25 mouse cellular contexts compared by ENCODE assay signal in the genomic region with DNA sequence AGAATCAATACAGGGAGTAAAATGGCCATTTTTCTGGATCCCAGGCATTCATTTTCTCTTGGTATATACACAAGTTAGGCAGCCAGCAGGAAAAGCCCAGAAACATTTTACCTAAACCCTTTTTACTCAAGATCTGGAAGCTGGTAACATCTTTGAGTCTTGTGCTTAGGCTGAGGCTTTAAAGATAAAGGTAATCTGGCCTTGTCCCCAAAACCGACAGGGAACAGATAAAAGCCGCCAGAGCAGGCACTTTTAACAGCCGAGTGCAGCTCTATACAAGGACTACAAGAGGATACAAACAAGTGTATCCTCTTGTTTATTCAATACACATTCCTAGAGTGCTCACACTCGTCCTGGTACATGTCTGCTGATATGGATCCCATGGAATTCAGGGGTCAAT.
"Had no signal": no experiment of that assay in that cellular context is flagged by ENCODE, and none has a peak within 500 bp of the region (broad histone marks: within the 10 kb centered on the region; RNA-seq: fewer than 3 reads in every experiment).

No protein-coding gene starts in this region.

- DNase-seq: gastrocnemius, postnatal 14 days; gastrocnemius, postnatal 36 days; heart, adult 11 months; heart, adult 2 months; heart, postnatal 10 days; heart, postnatal 4 days; kidney, adult 18-20 months; kidney, adult 9 months; kidney, postnatal 14 days; kidney, postnatal 36 days; layer of hippocampus, adult 9-11 months; layer of hippocampus, postnatal 36 days; left cerebral cortex, postnatal 4 days had no signal

- H3K9me3 ChIP-seq: hindbrain, embryonic 10.5 days; hindbrain, embryonic 12.5 days; intestine, embryonic 15.5 days; kidney, embryonic 15.5 days; limb, embryonic 13.5 days; limb, embryonic 15.5 days had no signal

- H3K9ac ChIP-seq: hindbrain, embryonic 12.5 days; hindbrain, embryonic 14.5 days; intestine, embryonic 15.5 days; kidney, embryonic 15.5 days; limb, embryonic 13.5 days; limb, embryonic 15.5 days had no signal

- H3K4me3 ChIP-seq: heart, adult 2 months; hindbrain, embryonic 10.5 days; hindbrain, embryonic 12.5 days; intestine, embryonic 15.5 days; kidney, embryonic 15.5 days; limb, embryonic 13.5 days; limb, embryonic 15.5 days had no signal

- H3K27ac ChIP-seq: heart, adult 2 months; hindbrain, embryonic 10.5 days; hindbrain, embryonic 12.5 days; hindbrain, embryonic 14.5 days; intestine, embryonic 15.5 days; kidney, embryonic 15.5 days; kidney, postnatal 0 days; limb, embryonic 13.5 days; limb, embryonic 15.5 days had no signal

- ATAC-seq: hindbrain, embryonic 16.5 days; inflammation-experienced regulatory T-cells, adult 6 months; intestine, embryonic 15.5 days; intestine, postnatal 0 days had no signal

- H3K4me2 ChIP-seq: heart, embryonic 11.5 days; hindbrain, embryonic 12.5 days; hindbrain, embryonic 14.5 days; intestine, embryonic 15.5 days; kidney, embryonic 15.5 days; limb, embryonic 13.5 days; limb, embryonic 15.5 days had no signal

- H3K27me3 ChIP-seq: hindbrain, embryonic 12.5 days; intestine, embryonic 15.5 days; kidney, embryonic 15.5 days; limb, embryonic 13.5 days; limb, embryonic 15.5 days had no signal

- H3K4me1 ChIP-seq: hindbrain, embryonic 10.5 days; hindbrain, embryonic 12.5 days; intestine, embryonic 15.5 days; kidney, embryonic 15.5 days; limb, embryonic 13.5 days; limb, embryonic 15.5 days had no signal
